Mouse (Mus musculus) limb, embryonic 10.5 days (tissue): ENCODE measurements around the gene Ube2c. TPM values are rescaled to one million over a fixed set of nuclear protein-coding genes. Genes with fewer than 3 reads are reported as not detected.
"Not testable (repeated sequence)": the region's sequence is repeated elsewhere in the genome, so short reads cannot be mapped to it uniquely, and the experiment has no call there.

Experiments
- DNase-seq: peaks from one replicate; pipeline ENCODE4 v3.0.0-alpha.2; 2017; ENCODE audit warnings: low spot score
- H3K27ac ChIP-seq: fragments of 300-500 bp; sonication (generic); 2 replicates; pipeline ENCODE4 v1.5.1; 2016; ENCODE audit warnings: mild to moderate bottlenecking
- H3K27me3 ChIP-seq: fragments of 300-500 bp; sonication (generic); 2 replicates; pipeline ENCODE4 v1.6.1; 2016; ENCODE audit warnings: low read depth, mild to moderate bottlenecking; ENCODE audit not compliant: poor library complexity, severe bottlenecking
- H3K36me3 ChIP-seq: fragments of 300-500 bp; sonication (generic); 2 replicates; pipeline ENCODE4 v1.6.1; 2016; ENCODE audit warnings: mild to moderate bottlenecking, moderate library complexity
- H3K4me1 ChIP-seq: fragments of 300-500 bp; sonication (generic); 2 replicates; pipeline ENCODE4 v1.6.1; 2016
- H3K4me3 ChIP-seq: fragments of 300-500 bp; sonication (generic); 2 replicates; pipeline ENCODE4 v1.5.1; 2016; ENCODE audit warnings: mild to moderate bottlenecking, moderate library complexity
- H3K9me3 ChIP-seq: fragments of 300-500 bp; sonication (generic); replicated peaks from 2 replicates; pipeline ENCODE4 v1.6.1; 2016; ENCODE audit warnings: mild to moderate bottlenecking
- WGBS: fragments of 180-500 bp; shearing (Covaris S2); methylation state at CpG from one replicate; pipeline ENCODE4 v1.1.7; 2016; 5-methylcytosine and 5-hydroxymethylcytosine counted together
- polyA plus RNA-seq: library from polyadenylated mRNA; unstranded; fragments of >200 nt; fragmentation: Nextera tagmentation; extraction: Ambion mirVana; gene quantifications from 2 replicates; pipeline ENCODE4 v1.2.1, GENCODE M21; 2016

The Ube2c gene
- polyA plus RNA-seq, 1 experiment from 2014 or later = 617 TPM

DNA sequence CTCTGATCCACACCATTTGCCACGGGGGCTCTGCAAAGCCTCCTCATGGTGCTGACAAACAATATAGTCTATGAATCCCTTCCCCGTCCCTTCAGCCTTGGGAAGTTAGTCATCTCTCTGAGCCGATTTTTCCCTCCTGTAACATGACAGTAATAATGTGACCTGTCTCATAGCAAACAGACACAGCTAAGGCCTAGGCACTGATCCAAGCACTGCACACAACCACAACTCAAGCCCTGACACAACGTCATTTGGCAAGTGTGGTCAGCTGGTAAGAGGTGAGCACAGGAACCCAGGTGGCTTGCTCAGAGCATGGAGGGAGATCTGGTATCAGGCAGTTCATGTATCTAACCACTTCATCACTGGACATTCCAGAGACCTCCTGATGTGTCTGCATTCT is 26.2 kb downstream of the Ube2c start:
- Histone ChIP-seq H3K27me3 (no peaks in the 10 kb centered on the region), H3K4me1 (no peaks in the 10 kb centered on the region), H3K9me3 (no peaks in the 10 kb centered on the region), H3K36me3 (peaks cover 91% of the 10 kb centered on the region), H3K4me3 (no peak overlapping the region), H3K27ac (no peak overlapping the region)
- no peak for DNase-seq
- 89% methylated on average over 4 of the region's 4 CpGs for WGBS

DNA sequence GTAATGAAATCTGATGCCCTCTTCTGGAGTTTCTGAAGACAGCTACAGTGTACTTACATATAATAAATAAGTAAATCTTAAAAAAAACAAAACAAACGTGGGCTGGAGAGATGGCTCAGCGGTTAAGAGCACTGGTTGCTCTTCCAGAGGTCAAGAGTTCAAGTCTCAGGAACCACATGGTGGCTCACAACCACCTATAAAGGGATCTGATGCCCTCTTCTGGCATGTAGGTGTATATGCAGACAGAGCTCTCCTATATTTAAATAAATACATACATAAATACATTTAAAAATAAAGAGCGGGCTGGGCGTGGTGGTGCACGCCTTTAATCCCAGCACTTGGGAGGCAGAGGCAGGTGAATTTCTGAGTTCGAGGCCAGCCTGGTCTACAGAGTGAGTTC is 28.9 kb downstream of the Ube2c start:
- H3K4me1 ChIP-seq, H3K9me3 ChIP-seq, H3K27me3 ChIP-seq, H3K27ac ChIP-seq, H3K4me3 ChIP-seq, DNase-seq: not testable (repeated sequence)
- 81% methylated on average over 6 of the region's 6 CpGs for WGBS
- peaks cover 85% of the 10 kb centered on the region for H3K36me3 ChIP-seq

DNA sequence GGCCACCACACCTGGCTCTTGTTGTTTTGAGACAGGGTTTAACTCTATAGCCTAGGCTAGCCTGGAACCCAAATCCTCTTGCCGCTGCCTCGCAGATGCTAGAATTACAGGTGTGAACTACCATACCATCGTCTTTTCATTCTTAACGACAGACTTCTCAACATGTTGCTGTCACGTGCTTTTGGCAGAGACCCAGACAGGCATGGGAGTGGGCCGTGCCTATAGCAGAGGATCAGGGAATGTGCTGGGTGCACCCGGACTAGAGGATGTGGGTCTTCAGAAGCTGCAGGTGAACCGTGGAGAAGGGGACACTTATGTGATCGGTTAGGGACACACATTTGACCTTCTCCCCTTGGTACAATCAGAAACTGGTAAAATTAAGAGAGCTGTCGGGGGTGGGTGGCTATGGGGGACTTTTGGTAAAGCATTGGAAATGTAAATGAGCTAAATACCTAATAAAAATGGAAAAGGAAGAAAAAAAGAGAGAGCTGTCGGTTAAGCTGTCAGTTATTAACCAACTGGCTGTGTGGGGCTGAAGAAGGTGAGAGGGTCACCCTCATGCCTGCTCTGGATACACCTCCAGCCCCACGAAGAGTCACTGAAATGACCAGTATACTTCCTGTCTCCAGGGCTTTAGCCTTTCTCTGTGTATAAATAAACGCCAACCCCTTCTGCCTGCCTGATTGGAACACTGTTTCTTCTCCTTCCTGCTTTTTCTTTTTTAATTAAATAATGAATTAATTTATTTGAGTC is 30.7 kb downstream of the Ube2c start:
- Histone ChIP-seq H3K4me3 (no peak overlapping the region), H3K9me3 (no peaks in the 10 kb centered on the region), H3K36me3 (peaks cover 72% of the 10 kb centered on the region), H3K4me1 (peaks cover 17% of the 10 kb centered on the region), H3K27me3 (no peaks in the 10 kb centered on the region), H3K27ac (no peak overlapping the region)
- 94% methylated on average over 13 of the region's 13 CpGs for WGBS
- no peak for DNase-seq

DNA sequence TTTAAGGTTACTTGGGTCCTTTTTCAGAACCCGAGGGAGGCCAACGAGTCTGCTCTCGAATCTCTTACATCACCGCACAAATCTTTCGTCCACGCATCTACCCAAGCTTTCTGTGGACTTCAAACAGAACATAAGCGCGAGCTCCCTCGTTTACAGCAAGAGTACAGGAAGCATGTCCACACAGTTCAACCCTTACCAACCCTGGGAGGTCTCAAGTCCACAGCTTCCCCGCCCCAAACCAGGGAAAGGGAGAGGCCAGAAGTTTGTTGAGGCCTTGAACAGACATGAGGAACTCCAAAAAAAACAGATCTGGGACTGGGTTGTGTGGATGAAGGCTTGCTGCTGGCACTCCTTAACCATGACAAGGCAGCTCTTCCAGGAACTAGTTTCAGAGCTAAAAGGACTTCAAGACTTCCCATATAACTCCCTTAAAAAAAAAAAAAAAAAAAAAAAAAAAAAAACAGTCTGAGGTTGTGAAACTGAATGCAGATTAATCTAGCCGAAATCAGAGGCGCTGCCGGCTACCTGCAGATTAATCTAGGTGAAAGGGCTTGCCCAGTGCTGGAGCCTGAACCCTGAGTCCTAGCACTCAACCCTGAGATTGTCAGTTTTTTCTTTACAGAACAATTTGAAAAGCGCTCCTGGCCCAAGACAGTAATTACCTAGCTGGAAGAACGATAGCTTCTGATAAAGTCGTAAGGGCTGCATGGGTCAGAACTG is 33.7 kb downstream of the Ube2c start:
- no peaks in the 10 kb centered on the region for H3K9me3 ChIP-seq
- no peak overlapping the region for H3K27ac ChIP-seq
- H3K27me3 ChIP-seq = no peaks in the 10 kb centered on the region
- no peak for DNase-seq
- H3K4me3 ChIP-seq = peak overlapping the region; percentile 89
- H3K4me1 ChIP-seq = peaks cover 20% of the 10 kb centered on the region
- peaks cover 45% of the 10 kb centered on the region for H3K36me3 ChIP-seq
- WGBS = 93% methylated on average over 16 of the region's 16 CpGs

DNA sequence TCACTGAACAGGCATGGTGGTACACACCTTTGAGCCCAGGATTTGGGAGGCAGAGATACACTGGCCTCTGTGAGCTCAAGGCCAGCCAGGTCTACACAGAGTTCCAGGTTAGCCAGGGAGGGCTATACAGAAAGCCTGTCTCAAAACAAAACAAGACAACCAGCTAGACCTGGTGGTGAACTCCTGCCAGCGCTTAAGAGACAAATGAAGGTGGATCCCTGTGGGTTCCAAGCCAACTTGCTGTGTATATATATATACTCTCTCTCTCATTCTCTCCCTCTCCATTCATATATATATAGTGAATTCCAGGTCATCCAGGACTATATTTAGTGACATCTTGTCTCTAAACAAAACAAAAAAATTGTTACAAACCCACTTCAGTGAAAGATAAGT is 34.2 kb downstream of the Ube2c start:
- Histone ChIP-seq H3K9me3 (no peaks in the 10 kb centered on the region), H3K27ac (peak overlapping the region; percentile 91; the same call in 1 of the 2 replicates), H3K4me3 (peak overlapping the region; percentile 89), H3K36me3 (peaks cover 46% of the 10 kb centered on the region), H3K4me1 (peaks cover 20% of the 10 kb centered on the region), H3K27me3 (no peaks in the 10 kb centered on the region)
- 55% methylated on average over 1 of the region's 1 CpGs for WGBS
- DNase-seq = no peak

DNA sequence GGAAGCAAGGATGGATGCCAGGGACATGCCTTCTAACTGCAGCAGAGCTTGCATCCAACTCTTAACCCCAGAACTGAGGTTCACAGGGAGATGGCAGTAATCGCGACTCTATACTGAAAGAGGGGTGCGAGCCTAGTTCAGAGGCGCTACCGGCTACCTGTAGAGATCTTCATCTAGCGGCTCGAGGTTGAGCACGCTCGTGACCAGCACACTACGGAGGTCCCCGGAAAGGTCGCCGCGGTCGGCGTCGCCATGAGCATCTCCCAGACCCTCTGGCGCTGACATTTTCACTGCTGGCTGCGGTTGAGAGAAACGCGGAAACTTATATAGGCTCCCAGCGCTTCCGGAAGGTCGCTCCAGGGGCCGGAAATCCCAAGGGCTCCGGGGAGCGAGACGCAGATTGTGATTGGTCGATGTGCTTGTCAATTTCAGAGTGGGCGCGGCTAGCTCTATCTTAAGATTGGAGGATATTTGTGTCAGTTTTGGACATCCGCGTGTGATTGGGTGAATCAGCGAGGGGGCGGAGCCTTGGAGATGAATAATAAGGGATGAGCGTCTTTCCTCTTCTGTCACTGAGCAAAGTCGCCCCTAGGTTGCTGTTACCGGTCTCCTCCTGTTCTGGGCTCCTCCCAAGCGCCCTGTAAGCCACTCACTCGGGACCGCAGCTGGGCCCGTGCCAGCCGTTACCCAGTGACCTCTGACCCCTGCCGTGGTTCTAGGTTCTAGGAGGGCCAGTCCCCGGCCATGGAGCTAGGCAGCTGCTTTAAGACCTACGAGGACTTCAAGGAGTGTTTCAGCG is 35.0 kb downstream of the Ube2c start, which contains the start of the genes Acot8 and Zswim3:
Acot8 (minus strand) TSS at position 350 of the 799 bp plus-strand sequence.
Zswim3 (plus strand) TSS at position 566 of the 799 bp plus-strand sequence.
- H3K27me3 ChIP-seq = no peaks in the 10 kb centered on the region
- peak within 1 kb of the TSS; percentile 91 for H3K27ac ChIP-seq
- peaks cover 46% of the 10 kb centered on the region for H3K36me3 ChIP-seq
- H3K4me3 ChIP-seq = peak within 1 kb of the TSS; percentile 89
- WGBS = under 1% methylated on average over 47 of the region's 47 CpGs
- no peaks in the 10 kb centered on the region for H3K9me3 ChIP-seq
- DNase-seq = peak; percentile 94
- H3K4me1 ChIP-seq = peaks cover 20% of the 10 kb centered on the region

DNA sequence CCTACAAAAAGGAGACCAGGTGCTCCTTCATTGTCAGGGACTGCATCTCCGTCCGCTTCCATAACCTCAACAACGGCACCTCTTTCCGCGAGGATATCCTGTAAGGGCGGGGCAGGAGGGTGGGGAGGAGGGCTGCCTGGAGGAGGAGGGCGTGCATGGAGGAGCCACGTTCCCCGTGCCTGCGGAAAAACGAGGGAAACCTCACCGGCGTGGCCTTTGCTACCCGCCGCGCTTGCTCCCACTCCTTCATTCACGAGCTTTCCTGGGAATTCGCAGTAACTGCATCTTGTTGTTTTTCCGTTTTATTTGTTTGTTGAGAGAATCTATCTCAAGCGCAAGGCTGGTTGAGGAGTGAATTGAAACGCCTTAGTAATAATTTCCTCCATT is 35.6 kb downstream of the Ube2c start:
- Histone ChIP-seq H3K36me3 (peaks cover 40% of the 10 kb centered on the region), H3K27ac (peak overlapping the region; percentile 91), H3K9me3 (no peaks in the 10 kb centered on the region), H3K27me3 (no peaks in the 10 kb centered on the region), H3K4me3 (peak overlapping the region; percentile 89), H3K4me1 (peaks cover 20% of the 10 kb centered on the region)
- no peak for DNase-seq
- 2% methylated on average over 21 of the region's 21 CpGs for WGBS

DNA sequence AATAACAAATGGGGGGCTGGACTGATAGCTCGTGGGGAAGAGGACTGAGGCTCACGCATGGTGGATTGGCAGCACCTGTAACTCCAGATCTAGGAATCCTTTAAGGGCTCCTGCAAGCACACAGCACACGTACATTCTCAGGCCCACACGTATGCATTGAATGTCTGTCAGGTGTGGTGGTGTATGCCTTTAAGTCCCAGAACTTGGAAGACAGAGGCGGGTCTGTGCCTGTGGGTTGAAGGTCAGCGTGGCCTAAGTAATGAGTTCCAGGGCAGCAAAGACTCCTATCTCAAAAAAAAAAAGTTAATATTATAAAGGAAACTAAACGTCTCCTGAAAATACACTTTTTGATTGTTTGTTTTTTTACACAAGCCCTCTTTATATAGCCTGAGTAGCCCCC is 36.9 kb downstream of the Ube2c start:
- WGBS = 85% methylated on average over 7 of the region's 7 CpGs
- no peaks in the 10 kb centered on the region for H3K27me3 ChIP-seq
- no peak overlapping the region for H3K27ac ChIP-seq
- no peaks in the 10 kb centered on the region for H3K9me3 ChIP-seq
- H3K4me3 ChIP-seq = no peak overlapping the region
- no peak for DNase-seq
- H3K4me1 ChIP-seq = peaks cover 20% of the 10 kb centered on the region
- peaks cover 27% of the 10 kb centered on the region for H3K36me3 ChIP-seq

DNA sequence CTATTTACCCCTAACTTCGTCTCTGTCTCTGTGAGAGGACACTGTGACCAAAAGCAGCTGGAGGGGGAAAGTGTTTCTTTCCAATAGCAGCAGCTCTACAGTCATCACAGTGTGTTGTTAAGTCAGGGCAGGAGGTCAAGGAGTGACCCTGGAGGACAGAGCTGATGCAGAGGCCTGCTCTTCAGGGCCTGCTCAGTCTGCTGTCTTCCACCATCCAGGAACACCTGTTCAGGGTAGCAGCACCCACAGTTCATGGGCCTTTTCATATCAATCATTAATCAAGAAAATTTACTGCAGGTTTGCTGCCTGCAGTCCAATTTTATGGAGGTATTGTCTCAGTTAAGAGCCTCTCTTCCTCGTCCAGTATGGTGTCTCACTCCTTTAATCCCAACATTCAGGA is 43.9 kb downstream of the Ube2c start:
- H3K4me1 ChIP-seq = no peaks in the 10 kb centered on the region
- no peak for DNase-seq

DNA sequence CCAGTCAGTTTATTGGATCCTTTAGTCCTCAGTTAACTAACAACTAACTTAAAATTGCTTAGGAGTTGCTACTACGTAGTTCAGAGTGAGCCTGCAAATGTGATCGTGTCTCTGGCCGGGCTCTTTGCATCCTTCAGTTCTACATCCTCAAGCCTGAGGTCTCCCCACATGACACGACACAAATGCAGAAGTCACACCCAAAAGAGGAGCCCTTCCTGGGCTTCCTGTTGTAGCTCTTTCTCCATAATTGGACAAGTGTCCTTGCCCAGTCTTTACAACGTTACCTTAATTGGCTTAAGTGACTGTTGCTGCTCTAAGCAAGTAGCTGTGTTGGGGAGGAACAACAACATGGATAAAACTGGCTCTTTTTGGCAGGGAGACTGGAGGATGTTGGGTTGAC is 45.6 kb downstream of the Ube2c start:
- no peak overlapping the region for H3K4me3 ChIP-seq
- no peaks in the 10 kb centered on the region for H3K27me3 ChIP-seq
- no peaks in the 10 kb centered on the region for H3K9me3 ChIP-seq
- WGBS = 90% methylated on average over 5 of the region's 5 CpGs
- DNase-seq = no peak
- no peaks in the 10 kb centered on the region for H3K4me1 ChIP-seq
- H3K36me3 ChIP-seq = peaks cover 9% of the 10 kb centered on the region
- H3K27ac ChIP-seq = no peak overlapping the region

More for the DNA sequence above, 43.9 kb downstream of the Ube2c start:
- Histone ChIP-seq H3K9me3 (no peaks in the 10 kb centered on the region), H3K27ac (no peak overlapping the region), H3K27me3 (no peaks in the 10 kb centered on the region), H3K36me3 (peaks cover 15% of the 10 kb centered on the region), H3K4me3 (no peak overlapping the region)
- WGBS = 75% methylated on average over 2 of the region's 2 CpGs

DNA sequence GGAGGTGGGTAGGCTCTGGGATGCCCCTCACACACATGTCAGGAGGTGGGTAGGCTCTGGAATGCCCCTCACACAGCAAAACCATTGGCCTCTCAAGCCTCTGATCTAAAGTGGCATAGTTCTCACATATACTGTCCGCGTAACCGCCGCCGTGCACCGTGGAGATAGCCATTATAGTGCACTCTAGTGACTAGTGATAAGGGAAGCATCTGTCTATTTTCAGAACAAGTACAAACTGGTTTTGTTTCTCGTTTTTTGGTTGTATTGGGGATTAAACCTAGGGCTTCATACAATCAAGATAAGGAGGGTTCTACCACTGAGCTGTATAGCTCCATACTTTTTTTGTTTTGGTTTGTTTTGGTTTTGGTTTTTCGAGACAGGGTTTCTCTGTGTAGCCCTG is 46.1 kb downstream of the Ube2c start:
- Histone ChIP-seq H3K9me3 (no peaks in the 10 kb centered on the region), H3K4me1 (no peaks in the 10 kb centered on the region), H3K36me3 (peaks cover 14% of the 10 kb centered on the region), H3K4me3 (no peak overlapping the region), H3K27ac (no peak overlapping the region), H3K27me3 (no peaks in the 10 kb centered on the region)
- WGBS = 92% methylated on average over 8 of the region's 8 CpGs
- DNase-seq = no peak

DNA sequence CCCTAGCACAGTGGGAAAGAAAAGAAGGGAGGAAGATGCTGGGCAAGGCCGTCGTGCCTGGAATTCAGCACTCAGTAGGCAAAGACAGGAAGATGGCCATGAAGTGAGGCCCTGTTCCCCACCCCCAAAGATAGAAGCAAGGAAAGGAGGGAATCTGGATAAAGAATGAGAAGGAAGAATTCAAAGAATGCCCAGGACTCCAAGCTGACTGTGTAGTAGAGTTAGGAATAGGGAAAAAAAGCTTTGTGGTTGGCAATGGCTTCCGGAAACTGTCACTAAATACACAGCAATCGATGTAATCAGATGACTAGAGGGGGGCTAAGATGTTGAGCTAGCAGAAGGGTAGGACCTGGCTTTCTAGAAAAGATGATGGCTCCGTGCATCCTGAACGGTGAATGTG is 47.5 kb downstream of the Ube2c start:
- 92% methylated on average over 6 of the region's 6 CpGs for WGBS

DNA sequence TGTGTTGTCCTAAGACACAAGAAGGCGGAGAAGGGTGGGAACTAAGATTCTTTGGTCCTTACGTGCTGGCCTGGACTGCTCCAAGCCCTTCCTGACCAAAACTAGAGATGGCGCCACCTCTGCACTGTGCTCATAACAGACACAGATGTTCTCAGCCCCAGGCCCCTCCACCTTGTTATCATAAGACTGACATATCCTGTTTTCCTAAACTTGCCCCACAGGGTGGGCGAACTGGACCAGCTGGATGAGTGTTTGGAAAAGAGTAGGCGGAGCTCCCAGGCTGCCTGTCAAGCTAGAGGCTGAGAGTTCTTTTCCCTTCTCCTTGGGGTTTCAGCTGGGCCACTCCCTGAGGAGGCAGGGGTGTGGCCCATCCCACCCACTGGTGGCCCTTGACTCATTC is 48.0 kb downstream of the Ube2c start:
- Histone ChIP-seq H3K9me3 (no peaks in the 10 kb centered on the region), H3K4me1 (peaks cover 6% of the 10 kb centered on the region), H3K36me3 (peaks cover 22% of the 10 kb centered on the region)

More for the DNA sequence above, 47.5 kb downstream of the Ube2c start:
- no peak for DNase-seq
- H3K36me3 ChIP-seq = peaks cover 24% of the 10 kb centered on the region
- no peak overlapping the region for H3K27ac ChIP-seq
- no peaks in the 10 kb centered on the region for H3K9me3 ChIP-seq
- H3K4me3 ChIP-seq = no peak overlapping the region
- H3K27me3 ChIP-seq = no peaks in the 10 kb centered on the region
- peaks cover 1% of the 10 kb centered on the region for H3K4me1 ChIP-seq

More for the DNA sequence above, 48.0 kb downstream of the Ube2c start:
- Histone ChIP-seq H3K4me3 (no peak overlapping the region), H3K27me3 (no peaks in the 10 kb centered on the region), H3K27ac (no peak overlapping the region)
- no peak for DNase-seq
- 76% methylated on average over 5 of the region's 5 CpGs for WGBS
